Mouse (Mus musculus): ENCODE measurements around the gene Homer2.

Homer2 gene

GRCm38 (mm10) chr7:81707471-81708140 lies at the start of gene Homer2:
Gene Homer2, minus strand, starts transcription at chr7:81707527.
- DNase-seq, result no peak

DNA sequence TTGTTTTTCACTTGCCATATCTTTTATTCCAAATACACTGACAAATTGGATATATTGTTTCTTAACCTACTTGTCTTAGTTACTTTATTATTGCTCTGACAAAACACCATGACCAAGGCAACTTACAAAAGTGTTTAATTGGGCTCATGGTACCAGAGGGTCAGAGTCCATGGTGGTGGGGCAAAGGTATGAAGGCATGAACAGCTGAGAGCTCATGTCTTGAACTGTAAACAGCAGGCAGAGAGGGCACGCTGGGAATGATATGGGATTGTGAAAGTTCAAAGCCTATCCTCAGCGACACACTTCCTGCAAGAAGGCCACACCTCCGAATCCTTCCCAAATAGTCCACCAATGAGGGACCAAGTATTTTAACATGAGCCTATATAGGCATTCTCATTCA lies 40.6 kb upstream of the Homer2 start:
- no peak for DNase-seq

- no peak for DNase-seq
Measured at GRCm38 (mm10) chr7:81744145-81744544, 36.8 kb upstream of the Homer2 start.

GRCm38 (mm10) chr7:81740010-81740409 lies 32.7 kb upstream of the Homer2 start:
- DNase-seq, result no peak

- DNase-seq, result no peak
Measured at GRCm38 (mm10) chr7:81738720-81739385, 31.5 kb upstream of the Homer2 start.

DNA sequence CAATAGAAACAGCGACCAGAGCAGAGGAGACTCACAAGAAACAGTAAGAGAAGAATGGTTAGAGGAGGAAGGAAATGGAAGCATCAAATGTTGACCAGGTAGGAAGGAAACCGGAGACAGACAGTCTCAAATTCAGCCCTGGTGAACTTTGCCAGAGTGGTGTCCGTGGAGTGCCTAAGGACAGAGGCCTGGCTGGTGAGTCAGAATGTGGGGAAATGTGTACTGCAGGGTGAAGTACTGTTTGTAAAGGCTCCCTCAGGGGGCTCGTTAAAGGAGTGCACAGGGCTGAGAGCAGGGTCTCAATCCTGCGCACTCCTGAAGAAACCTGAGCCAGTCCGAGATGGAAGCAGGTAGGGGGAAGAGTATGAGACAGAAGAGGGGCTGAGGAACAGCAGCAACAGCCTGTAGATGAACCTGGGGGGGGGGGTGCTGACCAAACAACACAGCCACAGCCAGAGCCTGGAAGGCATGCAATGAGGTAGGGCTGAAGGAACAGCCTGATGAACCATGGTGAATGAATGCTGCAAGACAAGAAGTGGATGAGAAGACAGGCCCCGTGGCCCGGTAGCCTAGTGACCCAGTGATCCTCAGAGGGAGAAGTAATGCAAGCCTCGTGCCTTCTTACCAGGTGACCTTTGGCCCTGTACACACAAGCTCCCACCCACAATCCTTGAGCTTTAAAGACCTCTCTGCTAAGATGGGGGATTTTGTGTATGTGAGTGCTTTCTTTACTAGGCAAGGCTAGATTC lies 28.1 kb upstream of the Homer2 start:
- no peak for DNase-seq

DNA sequence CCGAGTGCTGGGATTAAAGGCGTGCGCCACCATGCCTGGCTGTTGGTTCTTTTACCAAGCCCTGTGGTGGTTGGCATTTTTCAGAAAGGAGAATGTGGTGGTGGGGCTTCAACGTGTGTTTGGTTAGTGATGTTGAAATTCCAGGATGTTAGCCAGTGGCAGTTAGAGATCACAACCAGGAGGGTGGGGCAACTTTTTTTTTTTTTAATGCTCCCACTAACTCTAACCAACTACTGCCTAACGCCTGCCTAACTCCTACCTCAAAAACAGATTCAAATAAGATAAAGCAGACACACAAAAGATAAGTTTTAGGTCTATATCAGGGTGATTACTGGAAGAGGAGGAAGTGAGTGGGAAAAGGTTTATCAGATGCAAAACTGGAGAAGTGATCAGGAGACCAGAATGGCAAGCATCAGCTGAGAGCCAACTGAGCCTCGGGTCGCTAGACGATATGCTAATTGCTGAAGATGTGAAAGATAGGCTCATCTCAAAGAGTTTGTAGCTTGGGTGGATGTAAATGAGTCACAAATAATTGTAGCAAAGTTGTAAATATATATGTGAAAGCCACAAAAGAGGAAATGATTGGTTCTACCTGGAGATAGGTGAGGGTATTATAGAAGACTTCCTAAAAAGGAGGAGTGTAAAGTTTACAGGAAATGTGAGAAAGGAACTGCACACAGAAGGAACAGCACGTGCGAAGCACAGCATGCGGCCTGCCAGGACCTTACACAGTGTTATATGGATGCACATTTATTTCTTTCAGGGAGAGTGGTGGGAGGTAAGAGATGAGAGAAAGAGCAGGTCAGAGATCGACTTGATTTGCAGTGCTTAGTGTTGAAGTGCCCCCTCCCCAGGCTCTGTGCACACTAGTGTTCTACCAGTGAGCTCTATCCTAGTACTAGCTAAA lies 25.1 kb upstream of the Homer2 start:
- no peak for DNase-seq

DNA sequence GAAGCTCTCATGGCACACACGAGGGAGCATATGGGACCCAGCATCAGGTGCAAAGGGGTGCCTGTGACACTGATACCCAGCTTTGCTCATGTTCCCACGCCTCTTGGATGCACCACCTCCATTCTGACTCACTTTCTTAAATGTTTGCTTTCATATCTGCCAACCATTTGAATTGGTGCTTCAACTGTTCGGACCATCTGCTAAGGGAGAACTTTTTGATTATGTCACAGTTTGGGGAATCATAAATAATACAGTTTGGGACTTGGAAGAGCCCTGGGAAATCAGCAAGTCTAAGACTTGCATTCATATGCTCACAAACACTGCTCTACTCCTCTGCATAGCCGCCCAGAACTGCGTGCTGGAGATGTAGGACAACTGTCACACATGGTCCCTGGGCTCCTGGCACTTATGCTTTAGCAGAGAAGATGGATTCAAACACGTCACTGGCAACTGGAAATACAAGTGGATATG lies 23.9 kb upstream of the Homer2 start:
- no peak for DNase-seq

DNA sequence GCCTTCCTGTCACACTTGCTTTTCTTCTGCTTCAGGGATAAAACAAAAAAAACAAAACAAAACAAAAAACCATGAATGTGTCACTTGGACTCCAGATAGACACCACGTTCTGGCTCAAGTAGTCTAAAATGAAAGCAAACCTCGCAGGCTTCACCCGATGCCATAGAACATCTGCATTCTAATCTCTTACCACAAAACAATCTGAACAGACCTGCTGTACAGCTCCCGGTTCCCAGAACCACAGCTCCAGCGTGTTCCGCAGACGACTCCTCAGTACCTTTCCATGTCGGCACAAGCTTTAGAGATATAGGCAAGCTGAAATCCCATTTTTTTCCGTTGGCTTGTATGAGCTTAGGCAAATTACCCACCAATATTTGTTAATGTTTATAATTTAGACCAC lies 22.5 kb upstream of the Homer2 start:
- no peak for DNase-seq

- DNase-seq, result no peak
Measured at GRCm38 (mm10) chr7:81727716-81728115, 20.4 kb upstream of the Homer2 start.

DNA sequence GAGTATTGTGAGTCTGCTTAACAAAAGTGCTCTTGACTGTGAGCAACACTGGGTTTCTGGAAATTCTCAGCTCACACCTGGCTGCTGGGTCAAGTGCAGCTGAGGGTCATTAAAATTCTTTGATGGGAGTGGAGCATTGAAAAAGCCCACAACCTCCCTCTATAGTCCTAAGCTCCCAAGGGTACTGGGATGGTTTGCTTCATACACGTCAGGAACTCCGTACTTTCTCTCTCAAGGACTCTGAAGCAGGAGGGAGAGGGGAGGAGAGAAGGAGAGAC lies 19.3 kb upstream of the Homer2 start:
- no peak for DNase-seq

DNA sequence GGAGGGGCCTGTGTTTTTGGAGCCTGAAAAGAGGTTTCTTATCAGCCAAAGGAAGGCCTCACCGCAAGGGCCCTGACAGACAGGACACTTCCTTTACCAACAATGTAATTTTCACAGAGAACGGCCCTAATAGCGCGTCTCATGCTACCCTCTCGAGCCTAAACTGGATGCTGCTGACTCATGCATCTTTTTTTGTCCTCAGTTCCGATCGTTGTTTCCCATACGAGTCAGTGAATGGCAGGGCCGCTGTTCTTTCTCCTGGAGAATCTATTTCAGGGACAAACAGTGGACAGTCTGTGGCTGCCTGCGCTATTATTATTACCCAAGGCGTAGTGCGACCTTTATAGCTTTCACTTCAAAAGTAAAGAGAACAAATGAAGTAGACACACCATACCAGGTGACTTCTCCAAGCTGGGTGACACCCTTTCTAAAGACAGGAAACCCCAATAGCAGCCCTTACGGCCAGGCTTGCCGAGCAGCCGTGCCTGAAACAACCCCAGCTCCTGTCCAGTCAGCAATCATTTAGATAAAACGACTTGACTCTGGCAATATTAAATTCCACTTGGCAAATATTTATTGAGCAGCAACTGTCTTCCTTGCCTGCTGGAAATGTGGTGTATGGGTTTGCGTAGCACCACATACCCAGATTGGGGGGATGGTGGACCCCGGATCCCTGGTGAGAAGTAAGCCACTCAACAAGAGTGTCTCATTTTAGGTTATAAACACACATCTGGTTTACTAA lies 18.8 kb upstream of the Homer2 start:
- no peak for DNase-seq

- DNase-seq, result no peak
Measured at GRCm38 (mm10) chr7:81723851-81724250, 16.5 kb upstream of the Homer2 start.

- DNase-seq, result no peak
Measured at GRCm38 (mm10) chr7:81721271-81721670, 13.9 kb upstream of the Homer2 start.

DNA sequence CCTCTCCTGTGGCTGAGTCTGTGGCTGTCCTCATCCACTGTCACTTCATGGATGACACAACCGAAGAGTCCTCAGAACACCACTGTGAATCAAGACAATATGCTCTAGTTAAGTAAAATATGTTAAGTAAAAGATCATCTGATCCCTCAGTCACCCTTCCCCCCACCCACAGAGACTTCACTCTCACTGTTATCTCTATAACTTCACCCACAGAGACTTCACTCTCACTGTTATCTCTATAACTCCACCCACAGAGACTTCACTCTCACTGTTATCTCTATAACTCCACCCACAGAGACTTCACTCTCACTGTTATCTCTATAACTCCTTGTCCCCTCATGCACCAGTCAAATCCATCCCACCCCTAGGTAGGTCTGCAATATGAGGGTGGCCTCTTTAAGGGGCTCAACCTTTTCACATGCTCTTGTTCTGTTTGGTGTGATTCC lies 11.9 kb upstream of the Homer2 start:
- DNase-seq, result no peak

DNA sequence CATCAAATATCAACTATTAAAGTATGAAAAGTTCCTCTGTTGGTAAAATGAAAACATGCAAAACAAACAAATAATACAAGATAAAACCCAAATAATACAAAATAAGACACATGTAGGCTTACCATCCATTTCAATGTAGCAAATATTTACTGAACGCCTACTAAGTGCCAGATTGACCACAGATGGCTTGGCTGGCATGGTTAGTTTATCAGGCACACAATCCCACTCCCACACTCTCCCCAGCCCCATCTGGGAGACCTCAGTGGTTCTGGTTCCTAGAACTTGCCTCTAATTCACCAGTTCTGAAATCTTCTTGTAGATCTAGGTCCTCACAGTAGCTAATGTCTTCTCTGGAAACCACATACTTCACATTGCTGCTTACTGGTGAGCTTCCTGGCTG lies 11.3 kb upstream of the Homer2 start:
- no peak for DNase-seq

DNA sequence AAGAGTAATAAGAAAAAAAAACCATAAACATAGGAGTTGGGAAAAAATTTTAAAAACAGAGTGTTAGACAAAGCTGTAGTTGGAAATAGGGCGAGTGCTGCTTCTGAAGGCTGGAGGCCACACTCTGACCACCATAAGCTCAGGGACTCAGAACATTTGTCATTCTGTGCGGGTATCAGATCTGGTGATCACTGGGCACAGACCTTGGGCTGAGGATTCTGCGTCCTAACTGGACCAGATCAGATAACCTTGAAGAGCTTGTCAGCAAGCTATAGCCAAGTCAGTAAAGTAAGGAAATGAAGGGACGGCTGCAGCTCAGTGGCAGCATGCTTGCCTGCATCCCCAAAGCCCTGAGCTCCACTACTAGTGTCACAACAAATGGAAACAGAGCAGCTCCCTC lies 2.8 kb upstream of the Homer2 start:
- no peak for DNase-seq

GRCm38 (mm10) chr7:81708165-81708564 lies 838 bp upstream of the Homer2 start:
- no peak for DNase-seq

- no peak for DNase-seq
Measured at GRCm38 (mm10) chr7:81706416-81707391, 623 bp downstream of the Homer2 start.

GRCm38 (mm10) chr7:81706027-81706415 lies 1.3 kb downstream of the Homer2 start:
- DNase-seq, result no peak

DNA sequence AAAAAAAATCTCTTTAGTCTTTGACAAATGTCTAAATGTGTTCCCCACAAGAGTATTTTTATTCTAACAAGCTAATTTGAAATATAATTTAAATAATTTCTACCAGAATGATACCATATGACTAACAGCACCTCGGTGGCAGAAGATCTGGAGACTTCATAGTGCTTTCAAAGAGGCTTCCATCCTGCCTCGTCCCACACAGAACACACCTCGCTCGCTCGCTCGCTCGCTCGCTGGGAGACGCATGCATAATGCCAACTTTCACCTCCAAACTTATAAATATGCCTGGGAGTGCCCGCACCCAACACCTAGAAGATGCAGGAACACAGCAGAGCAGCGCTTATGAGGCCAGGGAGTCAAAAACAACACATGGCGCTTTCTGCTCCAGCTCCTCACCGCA lies 9.0 kb downstream of the Homer2 start:
- no peak for DNase-seq

All from thymus, adult 18-20 months (tissue).